Mouse (Mus musculus) olfactory bulb, adult 2 months (tissue): Measurements from ENCODE around the gene Akap5. TPM values are rescaled to one million over a fixed set of nuclear protein-coding genes. Genes with fewer than 3 reads are reported as not detected.

Experiments used
- H3K27ac ChIP-seq: fragments of 200-500 bp; 2 replicates; pipeline ENCODE4 v1.5.1; 2012; ENCODE audit warnings: low read depth, low read length; ENCODE audit not compliant: insufficient read depth
- H3K4me1 ChIP-seq: fragments of 200-500 bp; 2 replicates; pipeline ENCODE4 v1.6.1; 2012; ENCODE audit warnings: low read length; ENCODE audit not compliant: control insufficient read depth, insufficient read depth
- H3K4me3 ChIP-seq: fragments of 200-500 bp; 2 replicates; pipeline ENCODE4 v1.5.1; 2012; ENCODE audit warnings: mild to moderate bottlenecking, low read depth, low read length, moderate library complexity; ENCODE audit not compliant: insufficient read depth
- CTCF ChIP-seq: fragments of 200-500 bp; IDR thresholded peaks from 2 replicates; pipeline ENCODE4 v1.5.1; 2012; ENCODE audit warnings: low read depth, mild to moderate bottlenecking, low read length, moderate library complexity; ENCODE audit not compliant: insufficient read depth
- POLR2A ChIP-seq: fragments of 200-500 bp; IDR thresholded peaks from 2 replicates; pipeline ENCODE4 v1.6.1; 2012; ENCODE audit warnings: mild to moderate bottlenecking, low read depth, low read length, moderate library complexity; ENCODE audit not compliant: insufficient read depth
- WGBS: fragments of 180-500 bp; shearing (Covaris S2); methylation state at CpG from one replicate; pipeline ENCODE4 v1.1.7; 2018; 5-methylcytosine and 5-hydroxymethylcytosine counted together
- polyA plus RNA-seq: library from polyadenylated mRNA; stranded (reverse); fragments of >200 nt; gene quantifications from 2 replicates; pipeline ENCODE4 v1.2.4, GENCODE M21; 2012; ENCODE audit warnings: low replicate concordance; ENCODE audit not compliant: missing spikeins, insufficient read depth, insufficient read length

The Akap5 gene
- polyA plus RNA-seq, 1 experiment: not detected

- 96% methylated on average over 12 of the region's 12 CpGs for WGBS
- H3K27ac ChIP-seq: no peak overlapping the region
Measured at GRCm38 (mm10) chr12:76289428-76289827, 35.3 kb upstream of the Akap5 start.

GRCm38 (mm10) chr12:76290271-76290670 is 34.4 kb upstream of the Akap5 start:
- Histone ChIP-seq H3K27ac (no peak overlapping the region), H3K4me3 (no peak overlapping the region), H3K4me1 (peaks cover 9% of the 10 kb centered on the region)
- 95% methylated on average over 2 of the region's 2 CpGs for WGBS
- TF ChIP-seq CTCF: no peak
- no peak for TF ChIP-seq POLR2A

More at GRCm38 (mm10) chr12:76289428-76289827, 35.3 kb upstream of the Akap5 start:
- H3K4me1 ChIP-seq: peaks cover 9% of the 10 kb centered on the region
- TF ChIP-seq POLR2A: no peak
- H3K4me3 ChIP-seq: no peak overlapping the region

GRCm38 (mm10) chr12:76293192-76293591 is 31.5 kb upstream of the Akap5 start:
- no peak overlapping the region for H3K27ac ChIP-seq
- H3K4me1 ChIP-seq: peaks cover 7% of the 10 kb centered on the region
- no peak overlapping the region for H3K4me3 ChIP-seq
- TF ChIP-seq POLR2A (no peak), CTCF (no peak)
- WGBS: 52% methylated on average over 7 of the region's 7 CpGs

- Histone ChIP-seq H3K27ac (no peak overlapping the region), H3K4me1 (no peaks in the 10 kb centered on the region; the same call in 1 of the 2 replicates), H3K4me3 (no peak overlapping the region)
- 65% methylated on average over 5 of the region's 5 CpGs for WGBS
- TF ChIP-seq POLR2A (no peak), CTCF (no peak)
Measured at GRCm38 (mm10) chr12:76297830-76298229, 26.9 kb upstream of the Akap5 start.

GRCm38 (mm10) chr12:76299361-76299906 is 25.3 kb upstream of the Akap5 start:
- 96% methylated on average over 9 of the region's 9 CpGs for WGBS
- Histone ChIP-seq H3K4me1 (peaks cover 9% of the 10 kb centered on the region), H3K4me3 (no peak overlapping the region), H3K27ac (no peak overlapping the region)
- no peak for TF ChIP-seq POLR2A
- no peak for TF ChIP-seq CTCF

- TF ChIP-seq POLR2A (no peak), CTCF (no peak)
- 80% methylated on average over 10 of the region's 10 CpGs for WGBS
- H3K4me1 ChIP-seq: peaks cover 12% of the 10 kb centered on the region
- H3K4me3 ChIP-seq: no peak overlapping the region
- no peak overlapping the region for H3K27ac ChIP-seq
Measured at GRCm38 (mm10) chr12:76300367-76300766, 24.3 kb upstream of the Akap5 start.

GRCm38 (mm10) chr12:76303474-76303873 is 21.2 kb upstream of the Akap5 start:
- TF ChIP-seq CTCF: no peak
- no peak for TF ChIP-seq POLR2A
- 85% methylated on average over 11 of the region's 11 CpGs for WGBS
- no peak overlapping the region for H3K4me3 ChIP-seq
- no peak overlapping the region for H3K27ac ChIP-seq
- H3K4me1 ChIP-seq: peaks cover 17% of the 10 kb centered on the region

GRCm38 (mm10) chr12:76304199-76304598 is 20.5 kb upstream of the Akap5 start:
- TF ChIP-seq POLR2A (no peak), CTCF (no peak)
- 20% methylated on average over 4 of the region's 4 CpGs for WGBS
- H3K4me1 ChIP-seq: peaks cover 17% of the 10 kb centered on the region
- no peak overlapping the region for H3K4me3 ChIP-seq
- H3K27ac ChIP-seq: no peak overlapping the region

GRCm38 (mm10) chr12:76305107-76305506 is 19.6 kb upstream of the Akap5 start:
- WGBS: 85% methylated on average over 8 of the region's 8 CpGs
- Histone ChIP-seq H3K4me3 (no peak overlapping the region), H3K4me1 (peaks cover 17% of the 10 kb centered on the region), H3K27ac (no peak overlapping the region)
- TF ChIP-seq POLR2A (no peak), CTCF (no peak)
